Mouse (Mus musculus): ENCODE data around the gene Nos1ap.

GRCm38 (mm10) chr1:170503277-170503739 is 86.4 kb downstream of the Nos1ap start:
- no peak for TF ChIP-seq CTCF (IDR thresholded peaks at IDR 0.05; ENCODE audit: low read depth)
- no peak for TF ChIP-seq EP300 (optimal IDR thresholded peaks at IDR 0.05)
